Mouse (Mus musculus) Patski (cell line): Measurements from ENCODE around the gene Ptprcap. TPM values are rescaled to one million over a fixed set of nuclear protein-coding genes. Genes with fewer than 3 reads are reported as not detected.

Source experiments
- ATAC-seq: fragments of 100-300 bp; one replicate; pipeline ENCODE4 v1.8.0; 2021
- CTCF ChIA-PET: fragments of 350-600 bp; sonication (Branson Sonifier 250); formaldehyde crosslinking; loops from one replicate; lab custom pipeline; 2022; ENCODE audit warnings: inconsistent platforms; lab: Charles Lee
- POLR2A ChIA-PET: fragments of 350-600 bp; sonication (Branson Sonifier 250); formaldehyde crosslinking; loops from one replicate; lab custom pipeline; 2022; ENCODE audit warnings: antibody characterized with exemption, inconsistent platforms; lab: Charles Lee
- DNase-seq: peaks from one replicate; pipeline ENCODE4 v3.0.0-alpha.2; 2011; ENCODE audit warnings: low read depth, low spot score
- H3K27me3 ChIP-seq: fragments of 371-371 bp; one replicate; pipeline ENCODE4 v1.5.1; 2021
- CTCF ChIP-seq: fragments of 100-300 bp; IDR thresholded peaks from one replicate; pipeline ENCODE4 v1.5.1; 2021
- in situ Hi-C: fragments of 300-500 bp; cut with MboI; formaldehyde crosslinking; loops from 3 replicates; pipeline ENCODE4 v1.11.1; 2018; ENCODE audit warnings: low pct_unique_long_range_greater_than_20kb, mixed read lengths
- polyA plus RNA-seq: library from polyadenylated mRNA; unstranded; gene quantifications from one replicate; pipeline ENCODE4 v1.2.3, GENCODE M21; 2021

The Ptprcap gene
- polyA plus RNA-seq, 1 experiment from 2014 or later = 0.62 TPM

DNA sequence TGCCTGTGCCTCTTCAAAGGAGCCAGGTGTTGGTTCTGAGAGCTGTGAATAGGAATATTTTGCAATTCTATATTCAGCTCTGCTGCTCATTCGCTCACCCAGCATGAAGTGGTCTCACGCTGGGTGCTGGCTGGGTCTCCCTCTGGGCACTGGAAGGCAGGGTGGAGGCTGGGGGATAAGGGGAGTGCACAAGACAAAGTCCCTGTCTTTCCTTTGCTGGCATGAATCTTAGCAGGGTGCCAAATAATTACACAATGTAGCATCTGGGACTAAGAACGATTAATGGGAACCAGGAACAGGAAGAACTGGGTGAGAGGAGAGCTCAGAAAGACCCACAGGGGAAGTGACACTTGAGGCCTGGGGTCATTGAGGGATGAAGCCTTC, 6.4 kb upstream of the Ptprcap start:
- no peak for DNase-seq
- TF ChIP-seq CTCF = no peak
- ChIA-PET CTCF (interaction anchor here (1.0 kb wide), 2 partner anchors 11 to 20 kb away, joined by 3 read pairs; no protein-coding TSS in a partner anchor), POLR2A (interaction anchor here (1.0 kb wide), 1 partner anchor 8 kb away, joined by 4 read pairs; the partner anchor contains the start of gene Gpr152)
- no peaks in the 10 kb centered on the region for H3K27me3 ChIP-seq
- no peak for ATAC-seq
- in situ Hi-C loops = no loop called here

DNA sequence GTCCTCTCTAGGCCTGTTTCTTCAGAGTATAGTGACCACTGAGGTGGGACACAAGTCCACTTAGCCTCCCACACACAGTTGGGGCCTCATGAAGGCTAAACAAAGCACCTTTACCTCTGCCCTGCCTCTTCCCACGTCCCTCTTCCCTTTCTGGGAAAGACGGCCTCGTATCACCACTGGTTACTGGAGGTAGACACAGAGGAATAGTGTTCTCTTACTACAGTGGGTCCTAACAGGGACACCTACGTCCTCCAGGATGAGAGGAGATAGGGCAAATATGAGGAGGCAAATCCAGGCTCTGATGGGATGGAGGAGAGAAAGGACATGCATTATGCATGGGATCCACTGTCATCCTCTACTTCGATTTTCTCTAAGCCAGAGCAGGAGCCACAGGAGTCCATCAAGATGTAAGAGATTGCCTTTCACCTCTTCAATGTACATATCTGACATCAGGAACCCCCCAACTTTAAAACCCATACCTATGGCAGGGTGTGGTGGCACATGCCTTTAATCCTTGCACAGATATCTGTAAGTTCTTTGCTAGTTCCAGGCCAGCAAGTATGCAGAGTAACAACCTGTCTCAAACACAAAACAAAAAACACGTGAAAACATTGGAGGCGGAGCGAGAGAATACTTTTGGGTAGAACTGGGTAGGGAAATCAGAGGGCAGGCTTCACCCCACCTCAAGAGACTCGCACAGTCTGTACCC, 5.5 kb upstream of the Ptprcap start:
- in situ Hi-C loops = no loop called here
- H3K27me3 ChIP-seq = no peaks in the 10 kb centered on the region
- CTCF ChIA-PET = interaction anchor here (1.0 to 1.3 kb wide), 2 partner anchors 11 to 21 kb away, joined by 3 to 5 read pairs; no protein-coding TSS in a partner anchor
- TF ChIP-seq CTCF = no peak
- ATAC-seq = no peak
- POLR2A ChIA-PET = interaction anchor here (1.0 to 1.8 kb wide), 2 partner anchors 9 to 18 kb away, joined by 4 read pairs; partner anchors contain the start of gene Gpr152
- DNase-seq = no peak

DNA sequence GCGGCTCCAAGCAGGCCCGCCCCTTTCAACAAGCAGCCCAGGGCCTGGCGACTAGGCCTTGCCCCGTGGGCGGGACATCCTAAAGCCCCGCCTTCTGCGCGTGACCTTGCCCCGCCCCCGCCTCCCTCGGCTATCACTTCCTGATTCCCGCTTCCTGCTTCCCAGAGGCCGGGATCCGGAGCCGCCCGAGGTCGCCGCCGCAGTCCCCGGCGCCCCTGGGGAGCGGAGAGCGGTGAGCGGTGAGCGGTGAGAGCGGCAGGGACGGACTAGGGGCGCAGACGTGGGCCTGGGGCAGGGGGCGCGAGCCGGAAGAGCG, 5.0 kb upstream of the Ptprcap start, which contains the start of gene Coro1b:
Gene Coro1b (plus strand): TSS at position 129 of the 316 bp plus-strand sequence.
- no peak for DNase-seq
- no peaks in the 10 kb centered on the region for H3K27me3 ChIP-seq
- POLR2A ChIA-PET = interaction anchor here (1.8 kb wide), 1 partner anchor 17 kb away, joined by 4 read pairs; no protein-coding TSS in a partner anchor
- in situ Hi-C loops = no loop called here
- ATAC-seq = peak; percentile 76
- CTCF ChIA-PET = interaction anchor here (1.3 kb wide), 1 partner anchor 21 kb away, joined by 5 read pairs; no protein-coding TSS in a partner anchor
- no peak for TF ChIP-seq CTCF

DNA sequence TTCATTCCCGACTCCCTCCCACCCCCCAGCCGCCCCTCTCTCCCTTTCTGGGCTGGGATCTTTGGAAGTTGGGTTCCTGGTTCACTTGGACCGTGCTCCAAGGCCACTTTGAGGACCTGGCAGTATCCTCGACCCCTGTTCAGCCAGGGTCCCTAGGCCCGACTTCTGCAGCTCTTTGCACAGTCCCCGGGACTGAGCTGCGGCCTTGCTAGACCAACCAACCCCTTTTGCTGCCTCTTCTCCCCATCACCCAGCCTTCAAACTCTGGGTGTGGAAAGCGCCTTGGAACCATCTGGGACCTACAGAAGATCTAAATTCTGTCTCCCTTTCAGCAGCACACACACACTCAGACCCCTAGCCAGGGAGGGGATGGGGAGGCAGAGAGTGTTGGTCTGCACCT, 4.6 kb upstream of the Ptprcap start:
- DNase-seq (no peak), ATAC-seq (peak; percentile 2)
- no peaks in the 10 kb centered on the region for H3K27me3 ChIP-seq
- CTCF ChIA-PET = interaction anchor here (1.3 kb wide), 1 partner anchor 20 kb away, joined by 5 read pairs; no protein-coding TSS in a partner anchor
- in situ Hi-C loops = no loop called here
- no peak for TF ChIP-seq CTCF
- POLR2A ChIA-PET = interaction anchor here (1.4 to 1.8 kb wide), 2 partner anchors 17 to 53 kb away, joined by 3 to 4 read pairs; partner anchors contain the start of gene Rad9a

DNA sequence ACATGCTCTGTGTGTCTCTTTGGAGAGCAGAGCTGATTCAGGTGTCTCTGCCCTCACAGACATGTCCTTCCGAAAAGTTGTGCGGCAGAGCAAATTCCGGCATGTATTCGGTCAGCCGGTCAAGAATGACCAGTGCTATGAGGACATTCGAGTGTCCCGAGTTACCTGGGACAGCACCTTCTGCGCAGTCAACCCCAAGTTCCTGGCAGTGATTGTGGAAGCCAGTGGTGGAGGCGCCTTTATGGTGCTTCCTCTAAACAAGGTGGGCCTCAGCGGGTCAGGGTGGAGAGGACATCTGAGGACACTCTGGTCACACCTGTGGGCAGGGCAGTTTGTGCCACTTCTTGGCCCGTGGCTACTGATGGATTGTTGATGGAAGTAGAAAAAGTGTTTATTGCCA, 4.1 kb upstream of the Ptprcap start:
- ATAC-seq (no peak), DNase-seq (no peak)
- no peak for TF ChIP-seq CTCF
- in situ Hi-C loops = no loop called here
- CTCF ChIA-PET = interaction anchor here (1.3 kb wide), 1 partner anchor 20 kb away, joined by 5 read pairs; no protein-coding TSS in a partner anchor
- POLR2A ChIA-PET = interaction anchor here (1.4 to 1.8 kb wide), 2 partner anchors 16 to 52 kb away, joined by 3 to 4 read pairs; partner anchors contain the start of gene Rad9a
- no peaks in the 10 kb centered on the region for H3K27me3 ChIP-seq

DNA sequence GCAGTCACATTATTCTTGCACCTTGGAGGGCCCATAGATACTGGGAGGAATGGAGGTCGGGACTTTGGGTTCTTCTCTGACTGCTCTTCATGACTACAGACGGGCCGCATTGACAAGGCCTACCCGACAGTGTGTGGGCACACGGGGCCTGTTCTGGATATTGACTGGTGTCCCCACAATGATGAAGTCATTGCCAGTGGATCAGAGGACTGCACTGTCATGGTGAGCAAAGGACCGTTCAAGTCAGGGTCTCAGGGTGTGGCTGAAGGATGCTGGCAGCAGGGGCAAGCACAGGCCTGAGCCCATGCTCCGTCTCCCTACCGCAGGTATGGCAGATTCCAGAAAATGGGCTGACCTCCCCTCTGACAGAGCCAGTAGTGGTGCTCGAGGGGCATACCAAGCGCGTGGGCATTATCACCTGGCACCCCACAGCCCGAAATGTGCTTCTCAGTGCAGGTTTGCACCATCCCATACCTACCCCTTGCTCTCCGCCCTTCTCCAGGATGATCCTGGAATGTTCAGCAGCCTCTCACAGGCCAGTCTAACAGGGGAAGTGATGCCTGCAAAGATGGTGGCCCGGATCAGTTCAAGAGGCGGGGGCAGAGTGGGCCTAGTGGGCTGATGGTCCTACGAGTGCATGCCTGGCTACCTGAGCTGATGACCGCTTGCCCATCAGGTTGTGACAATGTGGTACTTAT, 3.5 kb upstream of the Ptprcap start:
- ATAC-seq (no peak), DNase-seq (no peak)
- H3K27me3 ChIP-seq = no peaks in the 10 kb centered on the region
- POLR2A ChIA-PET = interaction anchor here (0.5 to 1.8 kb wide), 4 partner anchors 16 to 101 kb away, joined by 3 to 4 read pairs (median 3); partner anchors contain the start of gene Rad9a
- in situ Hi-C loops = no loop called here
- no peak for TF ChIP-seq CTCF
- CTCF ChIA-PET = no interaction called here

DNA sequence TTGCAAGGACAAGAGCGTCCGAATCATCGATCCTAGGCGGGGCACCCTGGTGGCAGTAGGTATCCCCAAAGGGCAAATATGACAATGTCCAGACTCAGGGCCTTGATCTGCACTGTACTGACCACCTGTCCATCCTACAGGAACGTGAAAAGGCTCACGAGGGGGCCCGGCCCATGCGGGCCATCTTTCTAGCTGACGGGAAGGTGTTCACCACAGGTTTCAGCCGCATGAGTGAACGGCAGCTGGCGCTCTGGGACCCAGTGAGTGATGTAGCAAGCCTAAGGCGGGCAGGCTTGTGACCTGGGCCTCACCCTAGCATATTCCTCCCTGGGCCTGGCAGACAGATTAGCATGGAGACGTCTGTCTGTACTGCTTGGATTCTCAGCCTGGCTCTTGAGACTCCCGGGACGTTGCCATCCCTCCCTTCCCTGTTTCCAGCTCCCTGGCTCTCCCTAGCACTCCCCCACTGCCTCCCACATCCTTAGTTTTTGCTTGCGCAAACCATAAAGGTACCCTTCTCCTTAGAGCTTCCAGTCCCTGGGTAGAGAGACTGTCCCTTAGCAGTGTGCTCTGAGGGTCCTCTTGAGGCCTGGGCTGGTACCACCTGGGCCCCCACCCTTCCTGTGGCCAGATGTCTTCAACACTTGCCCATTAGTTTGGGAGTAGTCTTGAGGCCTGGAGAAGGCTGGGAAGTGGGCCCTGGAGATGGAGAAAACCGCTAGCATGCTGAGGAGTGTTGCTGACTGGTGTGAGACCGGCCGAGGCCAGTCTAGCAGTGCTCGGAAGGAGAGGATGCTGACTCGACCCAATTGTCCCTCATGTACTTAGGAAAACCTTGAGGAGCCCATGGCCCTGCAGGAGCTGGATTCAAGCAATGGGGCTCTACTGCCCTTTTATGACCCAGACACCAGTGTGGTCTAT, 2.6 kb upstream of the Ptprcap start:
- DNase-seq (no peak), ATAC-seq (no peak)
- TF ChIP-seq CTCF = no peak
- CTCF ChIA-PET = no interaction called here
- no peaks in the 10 kb centered on the region for H3K27me3 ChIP-seq
- POLR2A ChIA-PET = interaction anchor here (0.5 to 0.7 kb wide), 2 partner anchors 102 to 115 kb away, joined by 3 read pairs; no protein-coding TSS in a partner anchor
- in situ Hi-C loops = no loop called here

DNA sequence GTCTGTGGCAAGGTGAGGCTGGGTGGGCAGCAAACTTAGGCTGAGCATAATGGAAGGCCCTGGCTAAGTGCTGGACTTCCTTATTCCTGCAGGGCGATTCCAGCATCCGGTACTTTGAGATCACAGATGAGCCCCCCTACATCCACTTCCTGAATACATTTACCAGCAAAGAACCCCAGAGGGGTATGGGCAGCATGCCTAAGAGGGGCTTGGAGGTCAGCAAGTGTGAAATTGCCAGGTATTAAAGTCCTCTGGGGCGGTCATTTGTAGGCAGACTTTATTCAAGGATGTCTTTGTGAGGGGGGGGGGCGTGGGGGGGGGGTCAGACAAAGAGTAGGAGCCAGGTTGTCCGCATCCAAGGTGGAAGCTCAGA, 1.9 kb upstream of the Ptprcap start:
- in situ Hi-C loops = no loop called here
- no peaks in the 10 kb centered on the region for H3K27me3 ChIP-seq
- ChIA-PET CTCF (no interaction called here), POLR2A (interaction anchor here (1.4 kb wide), 1 partner anchor 49 kb away, joined by 3 read pairs; no protein-coding TSS in a partner anchor)
- ATAC-seq (no peak), DNase-seq (no peak)
- TF ChIP-seq CTCF = no peak

DNA sequence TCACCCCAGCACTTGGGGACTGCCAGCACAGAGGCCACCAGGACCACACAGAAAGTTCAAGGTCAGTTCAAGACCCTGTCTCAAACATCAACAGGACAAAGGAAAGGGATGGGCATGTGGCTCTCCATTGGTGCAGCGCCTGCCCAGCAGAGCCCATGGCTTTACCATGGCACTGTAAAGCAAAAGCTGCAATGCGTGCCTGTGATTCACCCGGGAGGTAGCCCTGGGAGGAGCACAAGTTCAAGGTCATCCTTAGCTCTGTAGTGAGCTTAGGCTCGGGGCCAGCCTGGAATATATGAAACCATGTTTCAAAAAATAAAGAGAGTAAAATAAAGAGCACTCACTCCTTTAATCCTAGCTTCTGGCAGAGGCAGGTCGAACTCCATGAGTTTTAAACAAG, 1.5 kb upstream of the Ptprcap start:
- ChIA-PET CTCF (interaction anchor here (1.4 kb wide), 1 partner anchor 10 kb away, joined by 3 read pairs; no protein-coding TSS in a partner anchor), POLR2A (interaction anchor here (1.0 to 1.4 kb wide), 3 partner anchors 18 to 49 kb away, joined by 3 to 5 read pairs (median 3); partner anchors contain the start of gene Ppp1ca)
- no peak for TF ChIP-seq CTCF
- DNase-seq = no peak
- ATAC-seq = no peak
- no peaks in the 10 kb centered on the region for H3K27me3 ChIP-seq
- in situ Hi-C loops = no loop called here
